Mouse (Mus musculus) frontal cortex, postnatal 36 days (tissue): ENCODE results near the gene Pde4dip.
A peak's percentile ranks its signal among the peaks of the same experiment; 100 is the strongest.

ENCODE experiments used
- DNase-seq, 2 experiments: peaks; one replicate each; pipeline ENCODE4 v3.0.0; 2022; ENCODE audit warnings: low spot score in 2 of 2

Pde4dip gene

DNA sequence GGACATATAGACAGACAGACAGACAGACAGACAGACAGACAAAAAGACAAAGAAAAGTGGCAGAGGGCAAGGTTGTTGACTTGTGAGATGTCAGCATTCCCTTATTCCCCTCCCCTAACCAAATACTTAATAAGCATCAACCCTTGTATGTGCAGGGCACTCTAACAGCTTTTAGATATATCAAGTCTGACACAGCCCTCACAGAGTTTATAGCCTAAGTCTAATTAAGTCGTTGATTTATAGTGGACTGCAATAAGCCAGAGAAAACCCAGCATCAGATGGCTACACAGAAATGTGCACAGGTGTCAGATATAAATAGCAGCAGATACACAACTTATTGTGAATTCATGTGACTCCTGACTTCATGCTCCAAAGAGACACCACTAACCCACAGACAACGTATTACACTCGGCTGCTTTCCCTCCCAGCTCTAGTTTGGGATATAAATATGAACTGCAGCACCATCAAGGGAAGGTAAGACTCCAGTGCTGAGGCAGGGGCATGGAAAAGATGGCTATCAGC is 87.3 kb downstream of the Pde4dip start:
- no peak for DNase-seq

DNA sequence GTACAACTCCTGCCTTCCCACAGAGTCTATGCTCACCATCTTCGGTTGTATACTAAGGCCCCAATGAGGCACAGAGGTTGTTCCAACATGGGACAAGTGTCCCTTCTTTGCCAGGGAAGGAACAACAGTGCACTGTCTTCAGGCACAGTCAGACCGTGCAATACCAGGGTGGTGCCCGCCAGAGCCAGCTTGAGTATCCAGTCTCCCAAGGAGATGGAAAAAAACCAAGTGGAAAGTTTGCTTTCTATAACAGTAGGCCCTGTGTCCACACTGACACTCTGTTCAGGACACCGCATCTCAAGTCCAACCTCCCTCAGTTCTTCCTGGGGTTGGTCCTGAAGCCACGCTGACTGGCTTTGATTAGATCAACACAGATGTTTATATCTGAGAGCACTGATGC is 87.8 kb downstream of the Pde4dip start:
- DNase-seq: peak in 1 of 2 experiments; percentile 23

DNA sequence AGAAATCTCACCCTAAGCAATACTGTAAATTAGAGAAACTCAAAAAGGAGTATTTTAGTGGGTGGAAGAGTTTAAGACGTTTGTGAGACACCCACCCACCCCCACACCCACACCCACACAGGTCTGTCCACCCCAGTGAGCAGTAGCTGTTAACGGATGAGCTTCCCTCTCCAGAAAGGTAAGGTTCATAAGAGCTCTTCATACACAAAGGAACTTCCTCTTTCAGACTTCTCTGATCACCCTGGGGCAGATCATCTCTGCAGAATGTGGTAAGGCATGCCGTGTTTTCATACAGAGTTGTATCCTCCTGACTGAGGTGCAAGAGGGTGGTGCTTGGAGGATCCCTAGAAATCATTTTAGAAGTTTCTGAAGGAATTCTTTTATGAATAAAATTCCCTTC is 88.5 kb downstream of the Pde4dip start:
- no peak for DNase-seq

DNA sequence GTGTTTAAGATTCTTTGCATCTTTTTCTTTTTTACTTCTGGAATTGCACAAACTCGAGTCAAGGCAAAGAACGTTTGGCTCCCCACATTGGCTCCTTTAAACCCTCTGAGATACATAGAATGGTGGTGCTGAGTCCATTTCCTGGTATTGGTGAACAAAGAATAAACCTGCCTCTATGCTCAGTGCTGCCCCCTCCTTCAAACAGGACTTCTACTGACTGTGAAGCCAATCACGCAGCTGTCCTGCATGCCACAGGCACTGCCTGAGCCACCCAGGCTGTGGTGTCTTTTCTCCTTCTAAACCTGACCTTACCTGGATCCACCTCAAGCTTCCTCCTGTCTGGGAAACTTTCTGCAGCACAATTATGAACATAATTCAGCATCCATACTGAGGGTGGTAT is 89.2 kb downstream of the Pde4dip start:
- no peak for DNase-seq

DNA sequence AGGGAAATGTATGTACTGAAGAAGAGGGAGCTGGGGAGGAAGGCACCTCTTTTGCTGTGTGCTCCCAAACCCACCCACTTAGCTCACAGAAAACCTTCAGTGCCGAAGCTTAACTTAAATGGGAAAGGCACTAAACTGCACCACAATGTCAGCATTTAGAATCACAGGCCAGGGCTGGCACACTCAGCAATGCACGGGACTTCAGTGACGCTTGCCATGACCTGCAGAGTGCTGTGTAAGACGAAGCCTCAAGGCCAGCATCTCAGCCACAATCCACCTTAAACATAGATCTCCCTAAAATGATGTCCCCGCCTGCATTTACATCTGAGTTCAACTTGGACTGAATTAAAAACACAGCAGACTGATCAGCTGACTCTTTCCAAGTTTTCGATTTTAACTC is 91.1 kb downstream of the Pde4dip start:
- no peak for DNase-seq

DNA sequence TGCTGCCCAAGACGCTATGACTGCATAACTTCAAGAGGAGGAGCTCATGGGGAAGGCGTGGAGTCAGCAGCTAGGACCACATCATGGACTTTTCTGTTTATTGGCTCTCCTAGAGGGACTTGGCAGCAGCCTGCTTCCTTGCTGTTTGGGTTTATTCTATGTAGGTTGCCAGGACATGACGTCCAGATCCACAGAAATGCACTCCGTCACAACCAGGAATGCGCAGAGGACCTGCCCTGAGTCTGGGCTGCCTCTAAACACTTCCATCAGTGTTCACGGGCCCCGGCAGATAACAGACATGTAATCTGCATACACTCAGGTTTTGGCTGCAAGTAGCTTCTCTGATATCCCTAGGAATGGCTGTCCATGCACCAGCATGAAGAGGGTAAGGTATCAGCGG is 94.5 kb downstream of the Pde4dip start:
- no peak for DNase-seq

DNA sequence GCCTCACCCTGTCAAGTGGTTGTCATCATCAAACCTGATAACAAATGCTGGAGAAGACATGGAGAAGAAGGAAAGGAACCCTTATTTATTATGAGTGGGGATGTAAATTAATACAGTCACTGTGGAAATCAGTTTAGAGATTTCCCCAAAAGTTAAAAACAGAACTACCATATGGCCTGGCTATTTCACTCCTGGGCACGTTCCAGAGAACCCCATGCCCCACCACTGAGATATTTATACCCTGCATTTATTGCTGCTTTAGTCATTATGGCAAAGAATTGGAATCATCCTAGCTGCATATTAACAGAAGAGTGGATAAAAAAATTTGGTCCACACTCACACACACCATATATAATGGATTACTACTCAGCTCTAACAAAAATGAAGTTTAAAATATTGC is 98.4 kb downstream of the Pde4dip start:
- DNase-seq: no peak

DNA sequence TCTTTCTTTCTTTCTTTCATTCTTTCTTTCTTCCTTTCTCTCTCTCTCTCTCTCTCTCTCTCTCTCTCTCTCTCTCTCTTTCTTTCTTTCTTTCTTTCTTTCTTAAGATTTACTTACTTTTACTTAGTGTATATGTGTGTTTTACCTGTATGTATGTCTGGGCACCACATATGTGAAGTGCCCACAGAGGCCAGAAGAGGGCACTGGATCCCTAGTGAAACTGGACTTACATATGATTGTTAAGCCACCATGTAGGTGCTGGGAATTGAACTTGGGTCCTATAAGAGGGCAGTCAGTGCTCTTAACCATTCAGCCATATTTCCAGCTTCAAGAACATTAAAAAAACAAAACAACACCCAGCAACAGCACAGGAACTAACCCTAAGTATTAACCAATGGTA is 99.2 kb downstream of the Pde4dip start:
- no peak for DNase-seq

DNA sequence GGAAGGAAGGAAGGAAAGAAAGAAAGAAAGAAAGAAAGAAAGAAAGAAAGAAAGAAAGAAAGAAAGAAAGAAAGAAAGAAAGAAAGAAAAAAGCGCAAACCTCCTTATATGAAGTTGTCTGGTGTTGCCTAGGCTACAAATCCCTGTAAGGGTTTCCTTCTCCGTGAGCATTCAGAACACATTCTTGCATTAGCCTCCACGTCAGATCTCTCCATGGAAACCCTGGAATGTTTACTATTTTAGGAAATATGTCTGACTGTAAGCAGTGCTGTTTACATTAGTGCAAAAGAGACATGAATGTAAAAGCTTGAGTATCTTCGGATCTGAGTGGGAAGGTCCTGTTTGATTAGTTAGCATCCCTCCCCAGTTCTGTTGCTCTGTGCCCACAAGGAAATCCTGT is 112.3 kb downstream of the Pde4dip start:
- DNase-seq: no peak

DNA sequence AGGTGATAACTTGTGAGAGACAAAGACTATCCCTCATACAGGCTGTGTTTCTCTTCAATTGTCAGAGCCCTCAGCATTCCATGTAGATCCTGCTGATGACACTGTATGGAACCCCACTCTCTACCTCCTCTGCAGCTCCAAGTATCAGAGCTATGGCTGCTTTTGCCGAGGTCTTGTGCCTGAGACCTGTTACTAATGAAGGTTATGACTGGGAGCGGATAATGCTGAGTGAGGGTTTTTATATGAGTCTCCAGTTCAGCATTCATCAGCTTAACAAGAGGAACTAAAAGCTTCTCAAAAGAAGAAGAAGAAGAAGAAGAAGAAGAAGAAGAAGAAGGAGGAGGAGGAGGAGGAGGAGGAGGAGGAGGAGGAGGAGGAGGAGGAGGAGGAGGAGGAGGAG is 112.8 kb downstream of the Pde4dip start:
- DNase-seq: no peak

DNA sequence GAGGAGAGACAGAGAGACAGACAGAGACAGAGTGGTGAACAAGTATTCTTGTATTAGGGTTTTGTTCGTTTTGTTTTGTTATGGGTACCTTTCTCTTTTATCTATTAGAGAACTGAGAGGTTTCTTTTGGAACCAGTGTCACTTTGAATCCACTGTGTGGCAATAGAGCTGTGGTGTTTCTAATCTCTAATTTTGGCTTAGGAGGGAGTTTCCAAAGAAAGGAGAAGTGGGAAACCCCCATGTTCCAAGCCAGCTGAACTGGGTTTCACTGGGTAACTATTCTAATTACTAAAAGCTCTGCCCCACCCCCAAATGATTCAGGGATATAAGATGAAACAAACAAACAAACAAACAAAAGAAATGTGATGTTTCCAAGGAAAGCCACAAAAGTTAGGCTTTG is 113.6 kb downstream of the Pde4dip start:
- DNase-seq: no peak

DNA sequence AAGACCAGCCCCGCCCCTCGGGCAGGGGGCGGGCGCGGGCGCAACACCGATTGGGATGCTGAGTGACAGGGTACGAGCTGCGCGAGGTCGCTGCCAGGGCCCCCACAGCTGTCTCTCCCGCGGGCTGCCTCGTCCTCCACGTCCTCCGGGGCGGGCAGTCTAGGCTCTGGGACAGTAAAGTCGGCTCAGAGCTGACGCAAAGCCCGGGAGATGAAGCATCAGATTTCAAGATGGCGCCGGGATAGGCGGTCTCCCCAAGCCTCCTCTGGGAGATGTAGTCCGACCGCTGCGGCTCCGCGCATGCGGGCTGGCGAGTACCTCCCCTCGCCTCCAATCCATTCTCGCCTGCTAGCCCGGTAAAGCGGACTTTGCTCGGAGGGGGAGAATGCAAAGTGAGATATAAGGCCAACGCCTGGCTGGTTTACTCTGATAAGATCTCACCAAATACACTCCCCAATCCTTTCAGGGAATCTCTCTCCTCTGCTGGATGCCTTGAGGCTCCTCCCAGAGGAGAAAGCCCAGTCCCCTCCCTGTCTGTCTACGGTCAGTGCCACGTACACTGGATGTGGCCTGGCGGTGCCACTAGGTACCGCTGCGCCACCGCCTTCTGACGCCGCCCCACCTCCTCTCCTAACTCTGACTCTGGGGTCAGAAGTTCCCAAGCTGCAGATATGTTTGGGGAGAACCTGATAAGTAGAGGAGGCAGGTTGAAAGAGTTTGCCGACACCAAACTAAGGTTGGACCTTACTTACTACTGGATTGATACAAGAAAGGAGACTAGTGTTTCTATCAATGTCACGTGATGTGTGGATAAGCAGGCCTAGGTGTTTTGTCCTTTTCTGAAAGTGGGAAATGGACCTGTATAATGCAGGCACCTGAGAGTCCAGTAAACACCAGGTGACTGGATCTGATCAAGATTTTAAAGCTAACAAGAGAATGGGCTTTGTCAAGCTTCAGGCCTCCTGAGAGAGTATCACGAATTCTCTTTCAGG is 120.4 kb downstream of the Pde4dip start:
- DNase-seq: peak; percentile 93 to 95

DNA sequence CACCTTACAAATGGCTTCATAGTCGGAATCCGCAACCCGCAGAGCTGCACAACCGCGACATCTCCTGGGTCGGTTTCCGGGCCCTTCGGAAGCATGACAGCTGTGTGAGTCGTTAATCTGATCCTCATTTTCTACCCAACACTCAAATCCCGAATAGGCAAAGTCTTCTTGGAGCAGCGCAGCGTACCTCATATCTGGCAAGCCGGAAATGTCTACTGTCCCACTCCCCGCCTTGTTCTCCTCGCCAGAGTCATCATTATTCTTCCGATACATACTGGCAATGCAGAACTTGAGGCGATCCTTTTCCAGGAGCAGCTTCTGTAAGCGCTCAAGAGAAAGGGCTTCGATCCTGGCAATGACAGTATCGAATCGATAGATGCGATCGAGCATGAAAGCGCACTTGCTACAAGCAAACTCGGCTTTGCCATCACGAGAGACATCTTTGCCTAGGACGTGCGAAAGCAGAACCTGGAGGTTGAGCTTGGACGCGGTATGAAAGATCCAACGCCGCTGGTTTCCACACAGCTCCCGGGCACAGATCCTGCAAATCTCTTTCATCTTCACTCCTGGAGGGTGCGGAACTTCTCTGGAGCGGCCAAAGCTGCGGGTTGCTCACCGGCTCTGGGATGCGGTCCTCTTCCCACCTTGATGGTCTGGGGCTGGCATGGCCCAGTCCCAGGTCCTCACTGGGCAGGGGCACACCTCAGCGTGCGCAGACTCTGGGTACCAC is 121.3 kb downstream of the Pde4dip start:
- DNase-seq: peak in 1 of 2 experiments; percentile 32

DNA sequence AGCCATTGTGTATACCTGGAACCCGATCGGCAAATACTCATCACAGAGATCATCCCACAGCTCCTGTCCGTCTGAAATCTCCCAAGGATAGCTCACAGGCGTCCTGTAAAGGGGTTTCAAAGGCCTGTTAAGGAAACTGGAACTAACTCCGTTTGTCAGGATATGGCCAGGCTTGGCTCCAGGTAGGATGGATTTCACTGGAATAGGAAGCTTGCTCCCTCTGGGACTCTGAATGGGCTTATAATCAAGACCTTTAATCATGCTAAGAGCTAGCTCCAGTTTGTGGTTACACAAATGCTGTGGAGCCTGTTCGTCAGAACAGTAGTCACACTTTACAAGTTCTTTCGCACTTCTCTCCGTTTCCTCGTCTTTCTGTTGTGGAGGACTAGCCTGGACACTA is 122.0 kb downstream of the Pde4dip start:
- no peak for DNase-seq

DNA sequence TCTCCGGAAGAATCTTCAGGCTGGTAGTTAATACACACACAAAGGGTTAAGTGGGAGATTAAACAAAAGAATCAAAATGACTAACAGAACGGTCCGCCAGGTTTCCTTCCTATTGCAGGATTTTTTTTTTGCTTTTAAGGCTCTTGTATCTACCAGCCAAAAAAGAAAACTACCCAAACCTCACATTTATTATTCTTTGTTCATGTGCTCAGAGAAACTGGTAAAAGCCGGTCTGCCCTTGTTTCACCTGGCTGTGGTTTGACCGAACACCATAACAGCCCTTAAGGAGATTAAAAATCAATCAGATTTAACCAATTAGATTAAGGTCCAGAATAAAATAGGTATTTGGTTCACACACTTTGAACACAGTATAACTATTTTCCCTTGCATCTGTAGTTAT is 124.4 kb downstream of the Pde4dip start:
- no peak for DNase-seq

DNA sequence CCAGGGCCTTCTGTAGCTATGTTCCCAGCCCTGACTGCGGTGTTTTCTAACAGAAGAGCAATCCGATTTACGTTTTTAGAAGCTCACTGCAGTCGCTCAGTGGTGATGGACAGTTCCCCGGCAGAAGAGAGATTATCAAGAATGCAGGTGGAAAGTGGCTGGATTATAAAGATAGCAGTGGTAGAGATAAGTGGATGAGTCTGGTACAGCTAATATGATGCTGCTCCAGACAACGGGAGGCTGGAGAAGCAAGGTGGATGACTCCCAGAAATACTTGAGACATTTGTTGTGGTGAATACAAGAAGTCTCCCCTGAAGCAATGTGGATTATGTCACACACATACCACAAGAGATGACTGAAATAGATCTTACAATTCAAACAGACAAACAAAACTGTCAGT is 126.6 kb downstream of the Pde4dip start:
- no peak for DNase-seq

DNA sequence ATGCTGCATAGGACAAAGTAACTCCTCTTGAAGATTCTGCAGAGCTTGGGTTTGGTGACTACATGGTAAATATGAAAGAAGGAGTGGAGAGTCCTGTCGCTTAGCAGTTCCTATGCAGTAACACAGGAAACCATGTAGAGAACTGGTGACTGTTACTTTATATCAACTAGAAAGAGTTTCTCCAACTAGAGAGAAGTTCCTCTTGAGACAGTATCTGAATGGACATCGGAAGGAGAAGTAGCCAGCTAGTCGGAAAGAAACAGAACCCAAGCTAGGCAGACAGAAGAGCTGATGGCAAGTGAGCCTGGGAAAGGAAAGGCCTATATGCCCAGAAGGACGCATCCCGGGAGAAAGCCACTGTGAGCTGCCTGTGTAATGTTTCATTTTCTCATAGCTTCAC is 127.3 kb downstream of the Pde4dip start:
- no peak for DNase-seq

DNA sequence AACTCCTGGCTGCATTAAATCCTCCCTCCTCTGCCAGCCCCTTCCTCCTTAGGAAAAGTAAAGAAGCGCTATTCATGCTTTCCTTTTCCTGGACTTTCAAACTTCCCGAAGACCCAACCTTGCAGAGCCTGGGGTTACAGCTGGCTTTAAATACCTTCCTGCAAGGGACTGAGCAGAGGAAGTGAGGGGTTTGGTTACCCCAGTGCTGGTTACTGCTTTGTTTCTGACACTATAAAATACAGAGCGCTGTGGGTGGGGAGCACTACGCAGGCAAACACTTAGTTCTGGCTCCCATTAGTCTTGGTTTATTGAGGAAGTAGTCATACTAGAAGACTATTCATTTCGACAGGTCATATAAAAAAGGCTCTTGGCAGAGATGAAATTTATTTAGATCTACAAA is 128.7 kb downstream of the Pde4dip start:
- DNase-seq: no peak

DNA sequence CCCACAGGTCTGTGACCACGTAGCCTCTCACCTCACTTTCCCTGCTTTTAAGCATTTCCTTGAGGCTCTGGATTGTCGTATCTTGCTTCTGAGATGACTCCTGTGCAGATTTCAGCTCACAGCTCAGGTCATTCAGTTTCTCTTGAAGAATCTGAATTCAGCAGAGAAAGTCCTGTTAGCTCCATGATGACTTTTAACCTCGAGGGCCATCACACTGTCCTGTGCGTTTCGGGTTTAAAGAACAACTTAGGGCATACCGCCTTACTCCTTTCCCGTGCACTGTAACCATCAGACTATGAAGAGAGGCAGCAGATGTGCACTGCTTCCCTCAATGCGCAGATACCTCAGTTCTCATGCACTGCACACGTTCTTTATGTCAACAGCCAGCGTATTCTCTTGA is 131.0 kb downstream of the Pde4dip start:
- DNase-seq: no peak

DNA sequence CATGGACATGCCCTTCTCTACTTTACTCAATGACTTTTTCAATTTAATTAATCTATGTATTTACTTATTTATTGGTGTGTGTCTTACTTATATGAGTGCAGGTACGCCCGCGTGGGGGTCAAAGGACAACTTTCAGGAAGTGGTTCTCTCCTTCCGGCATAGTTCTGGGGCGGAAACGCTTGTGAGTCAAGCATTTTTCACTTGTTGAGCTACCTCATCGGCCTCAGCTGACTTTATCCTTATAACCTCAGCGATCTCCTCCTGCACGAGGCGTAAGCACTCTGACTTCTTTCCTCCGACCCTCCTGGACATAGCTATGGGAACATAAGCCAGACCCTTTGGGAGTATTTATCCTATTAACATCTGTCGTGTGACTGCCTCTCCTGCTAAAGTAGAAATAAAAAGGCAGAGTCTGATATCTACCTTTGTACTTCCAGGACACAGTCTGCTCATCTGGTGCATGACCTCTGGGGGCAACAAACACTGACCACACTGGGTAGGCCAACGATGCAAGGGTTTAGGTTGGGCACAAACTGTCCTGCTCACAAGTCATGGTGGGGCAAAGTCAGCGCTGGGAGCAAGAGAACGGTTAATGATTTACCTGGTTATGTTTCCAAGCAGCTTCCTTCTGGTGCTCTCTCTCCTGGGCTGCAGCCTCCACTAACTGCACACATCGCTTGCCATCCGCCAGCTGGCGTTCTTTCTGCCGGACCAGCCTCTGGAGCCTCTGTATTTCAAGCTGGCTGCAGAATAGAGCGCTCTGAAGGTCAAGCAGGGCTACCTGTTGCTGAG is 132.0 kb downstream of the Pde4dip start:
- DNase-seq: no peak

DNA sequence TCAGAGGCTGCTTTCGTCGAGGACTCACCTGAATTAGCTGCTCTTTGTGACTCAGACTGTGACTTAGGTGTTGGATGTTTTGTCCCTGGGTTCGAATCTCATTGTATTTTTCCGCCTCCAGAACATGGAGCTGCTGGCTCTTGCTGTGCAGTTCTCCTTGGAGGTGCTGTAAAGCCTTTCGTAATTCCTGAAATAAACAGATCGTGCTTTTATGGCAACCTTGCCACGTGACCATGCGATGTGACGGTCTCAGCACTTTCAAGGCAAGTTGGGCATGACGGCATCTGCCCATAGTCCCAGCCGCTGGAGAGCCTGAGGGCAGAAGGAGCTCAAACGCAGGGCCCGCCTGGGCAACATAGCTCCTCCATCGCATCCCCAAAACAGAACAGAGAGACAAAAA is 133.1 kb downstream of the Pde4dip start:
- no peak for DNase-seq

DNA sequence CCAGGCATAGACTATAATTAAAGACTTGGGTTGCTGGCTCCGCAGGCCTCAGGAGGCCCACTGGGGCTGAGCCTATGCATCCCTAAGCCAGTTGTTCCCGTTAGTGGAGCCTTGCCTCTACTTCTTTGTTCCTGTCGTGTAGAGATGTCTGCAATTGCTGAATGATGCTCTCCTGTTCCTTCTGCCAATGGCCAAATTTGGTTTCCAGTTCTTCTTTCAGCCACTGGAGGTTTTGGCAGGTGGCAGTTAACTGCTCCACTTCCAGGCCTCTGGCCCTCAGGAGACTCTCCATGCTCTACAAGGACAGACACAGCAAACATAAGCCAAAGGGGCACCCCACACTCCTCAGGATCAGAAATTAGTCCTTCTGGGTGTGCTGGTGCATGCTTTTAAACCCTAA is 135.6 kb downstream of the Pde4dip start:
- DNase-seq: no peak
